Mouse (Mus musculus) c-Kit-positive CD71-negative TER-119-negative erythroid progenitor cells, embryonic 14.5 days (primary cell): ENCODE measurements around the gene Polr3b.

Experiments
- DNase-seq: peaks from one replicate; pipeline ENCODE4 v3.0.0-alpha.2; 2013; ENCODE audit warnings: low read depth

Gene Polr3b

DNA sequence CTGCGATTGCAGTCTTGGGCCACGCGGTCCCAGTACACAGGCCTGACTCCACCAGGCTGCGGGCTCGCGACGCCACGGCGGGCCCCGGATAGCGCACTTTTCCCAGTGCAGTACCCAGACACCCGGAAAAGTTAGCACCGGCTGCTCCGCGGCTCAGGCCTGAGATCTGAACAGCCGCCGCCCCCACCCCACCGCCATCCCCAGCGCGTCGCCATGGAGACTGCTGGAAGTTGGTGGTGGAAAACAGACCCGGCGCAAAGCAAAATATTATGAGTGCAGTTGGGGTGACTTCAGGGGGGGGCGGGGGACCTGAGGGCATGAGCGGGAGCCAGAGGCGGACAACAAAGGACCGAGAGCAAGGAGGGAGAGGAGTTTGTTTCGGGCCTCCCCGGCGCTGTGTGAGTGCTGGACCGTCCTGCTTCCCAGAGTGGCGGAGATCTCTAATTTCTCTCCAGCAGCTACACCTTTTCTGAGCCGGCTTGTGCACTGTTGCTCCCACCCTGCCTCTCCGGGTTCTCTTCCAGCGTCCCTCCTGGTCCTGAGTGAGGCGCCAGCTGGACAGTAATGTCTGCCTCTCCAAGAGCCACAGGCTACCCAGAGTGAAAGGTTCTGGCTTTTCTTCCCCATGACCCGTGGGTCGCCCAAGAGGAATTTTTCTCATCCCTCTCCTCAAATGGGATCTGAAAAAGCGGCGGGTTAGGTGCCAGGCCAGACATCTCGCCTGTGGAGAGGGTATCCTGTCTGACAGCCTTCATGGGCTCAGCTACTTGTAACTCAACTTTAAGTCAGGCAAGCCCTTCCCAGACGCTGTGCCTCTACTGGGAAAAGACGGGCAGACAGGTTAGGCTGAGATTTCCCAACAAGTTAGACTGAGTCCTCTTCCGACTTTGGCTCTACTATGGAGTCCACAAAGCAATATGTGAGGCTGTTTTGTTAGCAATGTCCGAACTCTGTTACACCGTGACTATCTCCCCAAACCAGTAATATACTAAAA lies 138.3 kb downstream of the Polr3b start:
- no peak for DNase-seq

DNA sequence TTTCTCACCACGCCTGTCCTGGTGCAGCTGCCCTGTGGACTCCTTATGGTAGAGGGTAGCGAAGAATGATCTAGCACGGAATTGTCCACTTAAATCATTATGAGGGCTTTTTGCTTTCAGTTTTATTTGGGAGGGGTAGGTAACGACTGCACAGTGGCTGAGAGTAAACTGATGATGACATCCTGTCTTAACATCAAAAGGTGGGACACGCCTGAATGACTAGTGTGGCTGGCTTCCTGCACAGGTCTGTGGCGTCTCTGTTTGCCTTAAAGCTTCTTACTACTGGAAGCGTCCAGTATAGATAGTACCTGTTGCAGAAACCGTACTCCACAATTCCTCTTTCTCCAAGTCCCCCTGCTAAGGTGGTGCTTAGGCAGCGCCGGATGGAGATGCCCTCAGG lies 146.7 kb downstream of the Polr3b start:
- DNase-seq: no peak

DNA sequence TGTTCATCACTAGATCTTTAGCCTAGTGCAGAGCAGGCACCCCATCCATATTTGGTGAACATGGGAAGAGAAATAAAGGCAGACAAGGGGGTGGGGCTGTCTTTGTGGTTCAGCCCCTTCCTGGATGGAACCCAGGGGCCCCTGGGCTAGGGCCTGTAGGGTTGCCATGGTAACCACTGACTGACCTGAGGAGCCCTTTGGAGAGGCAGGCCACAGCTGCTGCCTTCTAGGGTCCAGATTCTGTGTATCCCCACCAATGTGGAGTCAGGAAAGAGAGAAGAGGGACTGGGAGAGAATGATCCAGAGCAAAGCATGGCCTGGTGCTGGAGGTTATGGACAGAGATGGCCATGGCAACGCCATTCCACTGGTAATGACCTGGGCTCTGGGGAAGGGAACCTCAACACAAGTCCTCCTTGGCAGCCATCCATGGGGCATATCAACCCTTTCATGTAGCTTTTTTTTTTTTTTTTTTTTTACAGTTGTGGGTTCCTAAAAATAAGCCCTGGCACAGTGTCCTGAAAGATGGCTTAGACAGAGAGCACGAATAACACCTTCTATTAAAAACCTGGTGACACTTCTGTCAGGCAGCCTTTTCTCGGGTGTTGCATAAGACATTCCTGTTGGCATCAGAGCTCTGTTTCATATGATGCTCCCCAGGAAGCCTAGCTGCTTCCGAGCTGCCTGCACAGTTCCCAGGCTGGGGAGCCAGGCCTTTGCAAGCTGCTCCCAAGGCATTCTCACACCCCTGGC lies 150.5 kb downstream of the Polr3b start:
- no peak for DNase-seq

DNA sequence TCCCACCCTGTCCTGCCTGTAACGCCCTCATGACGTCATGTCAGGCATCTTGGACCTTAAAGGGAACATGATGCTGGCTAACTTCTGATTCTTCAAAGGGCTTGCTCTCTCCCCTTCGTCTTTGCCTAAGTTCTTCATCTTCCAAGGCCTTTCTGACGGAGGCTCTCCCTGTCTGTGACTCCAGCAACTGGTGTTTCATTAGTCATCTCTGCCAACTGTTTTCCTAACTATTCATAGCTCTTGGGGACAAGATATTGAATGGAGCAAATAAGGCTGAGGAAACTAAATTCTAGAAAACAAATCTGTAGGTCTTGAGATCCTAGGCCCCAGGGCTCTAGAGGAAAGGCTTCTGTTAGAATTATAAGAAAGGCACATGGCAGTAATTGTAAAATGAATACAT lies 151.8 kb downstream of the Polr3b start:
- no peak for DNase-seq

DNA sequence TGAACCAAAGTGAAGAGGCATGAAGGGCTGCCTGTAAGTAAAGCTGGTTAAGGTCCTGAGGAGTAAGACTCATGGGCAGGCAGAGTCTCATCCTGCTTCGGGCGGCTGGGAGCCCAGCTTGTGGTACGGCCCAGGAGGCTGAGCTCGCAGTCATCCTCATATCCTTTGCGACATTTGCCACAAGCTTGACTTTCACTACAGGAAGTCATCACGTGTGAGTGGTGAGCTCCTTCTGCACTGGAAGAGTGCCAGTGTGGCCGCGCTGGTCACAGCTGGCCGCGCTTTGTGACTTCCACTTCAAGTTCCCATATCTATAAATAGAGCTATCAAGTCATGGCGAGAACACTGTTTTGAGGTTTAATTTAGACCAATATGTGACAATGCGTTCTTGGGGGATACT lies 152.5 kb downstream of the Polr3b start:
- DNase-seq: peak; percentile 59
